Mouse (Mus musculus): ENCODE data around the gene Pmel.

DNA sequence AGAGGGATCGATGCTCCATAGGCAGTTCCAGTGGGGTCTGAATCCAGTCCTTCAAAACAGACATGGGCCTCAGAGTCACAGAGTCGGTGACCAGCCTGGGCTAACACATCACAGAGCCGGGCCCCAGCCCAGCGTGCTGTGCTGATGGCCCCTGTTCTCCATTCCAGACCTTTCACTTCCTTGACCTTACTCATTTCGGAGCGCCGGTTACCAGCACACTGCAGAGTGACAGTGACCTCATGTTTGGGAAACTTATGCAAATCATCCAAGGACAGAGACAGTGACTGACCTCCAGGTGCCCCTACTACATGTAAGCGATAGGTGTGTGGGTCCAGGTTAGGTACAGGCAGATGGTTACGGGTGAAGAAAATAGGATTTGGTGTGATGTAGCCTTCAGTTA is 32.8 kb upstream of the Pmel start:
- no peak for TF ChIP-seq CTCF (IDR thresholded peaks at IDR 0.05; ENCODE audit: borderline replicate concordance, control insufficient read depth, extremely low read depth, insufficient read depth, low read length, poor library complexity)
- TF ChIP-seq POLR2A (IDR thresholded peaks at IDR 0.05; ENCODE audit: control insufficient read depth, extremely low read depth, insufficient read depth, low read length, poor library complexity): no peak

All from thymus, adult 2 months (tissue).